Mouse (Mus musculus): ENCODE data around the gene Cdk6. TPM values are rescaled to one million over a fixed set of nuclear protein-coding genes. Genes with fewer than 3 reads are reported as not detected.

Gene Cdk6
- polyA plus RNA-seq, 1 experiment from 2014 or later: 18.0 TPM

DNA sequence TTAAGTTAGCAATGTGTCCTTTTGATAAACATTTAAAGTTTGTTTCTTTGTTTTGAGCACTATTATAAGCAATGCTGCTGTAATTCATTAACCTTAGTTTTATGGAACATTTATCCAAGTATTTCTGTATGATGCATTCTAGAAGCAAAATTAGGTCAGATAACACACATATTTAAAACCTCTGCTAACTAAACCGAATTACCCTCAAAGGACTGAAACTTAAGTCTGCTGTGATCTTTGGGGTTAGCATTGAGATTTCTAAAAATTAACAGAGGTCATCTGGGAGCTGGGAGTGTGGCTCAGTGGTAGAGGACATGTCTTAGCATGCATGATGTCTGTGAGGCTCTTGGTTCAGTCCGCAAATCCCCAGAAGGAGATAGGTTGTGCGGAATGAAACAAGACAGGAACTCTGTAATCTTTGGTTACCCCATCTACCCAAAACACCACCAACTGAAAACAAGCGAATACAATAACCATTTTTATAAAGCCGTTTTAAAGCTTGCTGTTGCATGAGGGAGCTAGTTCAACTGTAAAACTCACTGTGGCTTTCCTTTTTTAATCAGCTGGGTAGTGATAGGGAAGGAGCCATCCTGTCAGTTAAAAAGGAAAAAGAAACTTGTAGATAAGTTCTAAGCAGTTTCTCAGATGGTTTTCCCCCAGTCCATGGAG, 141.9 kb downstream of the Cdk6 start:
- no peak overlapping the region for H3K4me2 ChIP-seq (replicated peaks)
- H3K4me3 ChIP-seq: no peak overlapping the region
- 92% methylated on average over 5 of the region's 5 CpGs for WGBS
- H3K36me3 ChIP-seq: no peaks in the 10 kb centered on the region
- no peak overlapping the region for H3K27ac ChIP-seq (replicated peaks)
- H3K9ac ChIP-seq (replicated peaks): no peak overlapping the region
- no peaks in the 10 kb centered on the region for H3K4me1 ChIP-seq
- ATAC-seq (ENCODE audit: low FRiP score, low read depth): no peak
- no peaks in the 10 kb centered on the region for H3K27me3 ChIP-seq
- H3K9me3 ChIP-seq: no peaks in the 10 kb centered on the region

DNA sequence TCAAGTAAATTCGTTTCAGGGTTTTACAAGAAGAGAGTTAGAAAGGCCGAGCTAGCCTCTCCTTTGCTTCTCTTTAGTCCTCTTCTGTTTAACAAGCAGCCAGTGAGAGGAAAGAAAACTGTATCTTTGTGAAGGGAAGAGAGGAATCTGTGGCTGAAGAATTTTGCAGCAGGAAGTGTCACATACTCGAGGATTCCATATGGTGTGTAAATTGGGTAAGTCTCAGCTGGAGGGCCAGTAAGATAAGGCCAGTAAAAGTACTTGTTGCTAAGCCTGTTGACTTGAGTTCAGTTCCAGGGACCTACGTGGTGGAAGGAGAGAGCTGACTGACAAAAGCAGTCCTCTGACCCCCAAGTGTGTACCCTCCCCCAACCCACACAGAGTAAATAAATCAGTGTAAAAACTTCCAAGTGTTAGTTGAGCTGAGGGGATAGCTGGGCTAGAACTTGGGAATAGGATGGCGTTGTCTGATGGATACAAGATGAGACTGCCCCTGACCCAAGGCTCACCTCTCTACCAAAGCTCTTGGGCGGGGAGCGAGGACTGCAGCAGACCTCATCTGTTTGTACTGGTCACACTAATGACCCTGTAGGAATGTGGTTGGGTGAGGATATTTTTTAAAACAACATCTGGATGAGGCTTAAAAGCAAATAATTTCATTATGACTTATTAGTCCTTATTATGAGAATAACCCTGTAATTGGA, 145.4 kb downstream of the Cdk6 start:
- no peaks in the 10 kb centered on the region for H3K4me1 ChIP-seq
- no peak for ATAC-seq (ENCODE audit: low FRiP score, low read depth)
- no peak overlapping the region for H3K4me3 ChIP-seq
- H3K9ac ChIP-seq (replicated peaks): no peak overlapping the region
- H3K27ac ChIP-seq (replicated peaks): no peak overlapping the region
- no peak overlapping the region for H3K4me2 ChIP-seq (replicated peaks)
- 82% methylated on average over 7 of the region's 7 CpGs for WGBS
- H3K9me3 ChIP-seq: no peaks in the 10 kb centered on the region
- H3K36me3 ChIP-seq: no peaks in the 10 kb centered on the region
- H3K27me3 ChIP-seq: no peaks in the 10 kb centered on the region

- WGBS: 90% methylated on average over 16 of the region's 16 CpGs
- Histone ChIP-seq H3K9me3 (no peaks in the 10 kb centered on the region), H3K27me3 (no peaks in the 10 kb centered on the region), H3K9ac (replicated peaks) (no peak overlapping the region), H3K27ac (replicated peaks) (no peak overlapping the region), H3K4me1 (no peaks in the 10 kb centered on the region), H3K4me3 (no peak overlapping the region), H3K4me2 (replicated peaks) (no peak overlapping the region), H3K36me3 (no peaks in the 10 kb centered on the region)
- ATAC-seq (ENCODE audit: low FRiP score, low read depth): no peak
These were observed 147.0 kb downstream of the Cdk6 start for GRCm38 (mm10) chr5:3488146-3488774.

DNA sequence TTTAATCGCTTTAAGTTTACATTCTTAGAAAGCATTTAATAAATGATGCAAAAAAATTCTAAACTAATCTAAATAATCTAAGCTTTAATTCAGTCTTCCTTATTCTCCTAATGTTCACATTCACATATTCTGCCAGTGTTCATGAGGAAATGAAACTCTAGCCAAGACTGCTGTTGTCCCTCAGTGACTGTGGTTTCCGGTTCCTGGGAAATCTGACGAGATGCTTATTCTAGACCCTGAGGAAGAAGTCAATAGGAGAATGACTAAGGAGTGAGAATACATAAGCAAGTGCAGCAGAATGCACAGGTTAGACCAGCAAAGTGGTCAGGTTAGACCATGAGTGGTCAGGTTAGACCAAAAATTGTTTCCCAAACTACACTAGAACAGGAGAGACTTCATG, 149.1 kb downstream of the Cdk6 start:
- Histone ChIP-seq H3K36me3 (no peaks in the 10 kb centered on the region), H3K9me3 (no peaks in the 10 kb centered on the region), H3K4me1 (no peaks in the 10 kb centered on the region), H3K9ac (replicated peaks) (no peak overlapping the region), H3K27ac (replicated peaks) (no peak overlapping the region), H3K27me3 (no peaks in the 10 kb centered on the region), H3K4me2 (replicated peaks) (no peak overlapping the region), H3K4me3 (no peak overlapping the region)
- no peak for ATAC-seq (ENCODE audit: low FRiP score, low read depth)
- WGBS: 95% methylated on average over 3 of the region's 3 CpGs

DNA sequence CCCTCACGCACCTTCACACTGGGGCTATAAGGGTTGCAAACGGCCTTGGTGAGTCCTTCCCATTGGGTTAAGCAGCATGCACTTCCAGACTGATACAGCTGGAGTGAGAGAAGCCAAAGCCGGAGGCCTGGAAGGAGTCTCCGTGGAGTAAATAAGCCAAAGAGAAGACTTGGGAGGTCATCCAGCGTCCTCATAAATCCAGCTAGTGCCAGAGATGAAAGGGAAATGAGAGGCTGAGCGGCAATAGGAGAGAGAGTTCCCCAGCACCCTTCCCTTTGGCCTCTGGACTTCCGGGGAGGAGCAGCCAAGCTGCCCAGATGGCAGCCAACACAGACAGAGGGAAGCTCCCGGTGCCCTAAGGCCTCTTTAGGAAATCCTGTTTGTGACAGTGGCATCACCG, 149.8 kb downstream of the Cdk6 start:
- Histone ChIP-seq H3K4me2 (replicated peaks) (no peak overlapping the region), H3K9ac (replicated peaks) (no peak overlapping the region), H3K27me3 (no peaks in the 10 kb centered on the region), H3K9me3 (no peaks in the 10 kb centered on the region), H3K27ac (replicated peaks) (no peak overlapping the region), H3K4me3 (no peak overlapping the region), H3K36me3 (no peaks in the 10 kb centered on the region), H3K4me1 (no peaks in the 10 kb centered on the region)
- ATAC-seq (ENCODE audit: low FRiP score, low read depth): no peak
- 91% methylated on average over 9 of the region's 9 CpGs for WGBS

- H3K4me2 ChIP-seq (replicated peaks): no peak overlapping the region
- H3K4me1 ChIP-seq: no peaks in the 10 kb centered on the region
- H3K9me3 ChIP-seq: no peaks in the 10 kb centered on the region
- no peak overlapping the region for H3K27ac ChIP-seq (replicated peaks)
- ATAC-seq (ENCODE audit: low FRiP score, low read depth): no peak
- 83% methylated on average over 5 of the region's 5 CpGs for WGBS
- no peaks in the 10 kb centered on the region for H3K36me3 ChIP-seq
- no peak overlapping the region for H3K9ac ChIP-seq (replicated peaks)
- H3K27me3 ChIP-seq: no peaks in the 10 kb centered on the region
- H3K4me3 ChIP-seq: no peak overlapping the region
These were observed 150.6 kb downstream of the Cdk6 start for GRCm38 (mm10) chr5:3491883-3492282.

- no peaks in the 10 kb centered on the region for H3K27me3 ChIP-seq
- H3K9ac ChIP-seq (replicated peaks): no peak overlapping the region
- H3K36me3 ChIP-seq: no peaks in the 10 kb centered on the region
- H3K4me1 ChIP-seq: no peaks in the 10 kb centered on the region
- H3K9me3 ChIP-seq: no peaks in the 10 kb centered on the region
- no peak overlapping the region for H3K4me2 ChIP-seq (replicated peaks)
- ATAC-seq (ENCODE audit: low FRiP score, low read depth): no peak
- H3K4me3 ChIP-seq: no peak overlapping the region
- WGBS: 95% methylated on average over 13 of the region's 13 CpGs
- H3K27ac ChIP-seq (replicated peaks): no peak overlapping the region
These were observed 151.7 kb downstream of the Cdk6 start for GRCm38 (mm10) chr5:3492776-3493636.

- no peaks in the 10 kb centered on the region for H3K36me3 ChIP-seq
- H3K27me3 ChIP-seq: no peaks in the 10 kb centered on the region
- no peak for ATAC-seq (ENCODE audit: low FRiP score, low read depth)
- H3K4me1 ChIP-seq: no peaks in the 10 kb centered on the region
- 89% methylated on average over 9 of the region's 9 CpGs for WGBS
- no peak overlapping the region for H3K4me2 ChIP-seq (replicated peaks)
- no peak overlapping the region for H3K9ac ChIP-seq (replicated peaks)
- no peak overlapping the region for H3K27ac ChIP-seq (replicated peaks)
- H3K9me3 ChIP-seq: no peaks in the 10 kb centered on the region
- H3K4me3 ChIP-seq: no peak overlapping the region
These were observed 152.7 kb downstream of the Cdk6 start for GRCm38 (mm10) chr5:3493968-3494367.

DNA sequence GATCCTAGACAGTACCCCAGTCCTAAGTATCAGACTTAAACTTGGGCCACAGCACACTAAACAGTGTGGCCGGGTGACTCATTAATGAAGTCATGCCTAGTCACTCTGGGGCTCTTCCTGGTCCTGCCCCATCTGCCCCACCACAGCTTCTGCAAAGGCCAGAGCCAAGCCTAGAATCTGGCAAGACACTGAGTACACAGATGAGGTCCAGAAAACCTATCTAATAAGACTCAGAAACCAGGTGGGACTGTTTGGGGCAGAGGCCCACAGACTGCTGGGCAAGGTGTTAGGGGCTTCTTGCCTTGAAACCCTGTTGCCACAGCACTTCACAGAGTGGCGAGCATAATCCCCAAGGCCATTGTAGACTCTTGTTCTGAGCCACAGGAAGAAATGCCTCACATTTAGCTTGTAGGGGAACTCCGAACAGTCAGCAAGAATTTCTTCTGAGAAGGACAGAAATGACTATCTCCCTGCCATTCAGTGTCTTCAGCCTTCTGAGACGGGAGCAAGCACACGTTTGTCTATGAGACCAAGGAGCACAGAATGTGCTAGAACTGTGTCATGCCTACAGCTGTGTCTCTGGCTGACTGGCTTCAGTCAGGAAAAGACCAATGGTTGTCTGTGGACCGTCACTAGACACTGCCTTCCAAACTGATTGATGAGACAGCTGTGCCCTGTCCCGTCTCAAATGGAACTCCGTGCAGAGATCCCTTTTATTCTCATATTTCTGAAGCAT, 153.3 kb downstream of the Cdk6 start:
- 87% methylated on average over 8 of the region's 8 CpGs for WGBS
- Histone ChIP-seq H3K27me3 (no peaks in the 10 kb centered on the region), H3K4me2 (replicated peaks) (no peak overlapping the region), H3K9ac (replicated peaks) (no peak overlapping the region), H3K9me3 (no peaks in the 10 kb centered on the region), H3K4me1 (no peaks in the 10 kb centered on the region), H3K36me3 (no peaks in the 10 kb centered on the region), H3K4me3 (no peak overlapping the region), H3K27ac (replicated peaks) (no peak overlapping the region)
- no peak for ATAC-seq (ENCODE audit: low FRiP score, low read depth)

DNA sequence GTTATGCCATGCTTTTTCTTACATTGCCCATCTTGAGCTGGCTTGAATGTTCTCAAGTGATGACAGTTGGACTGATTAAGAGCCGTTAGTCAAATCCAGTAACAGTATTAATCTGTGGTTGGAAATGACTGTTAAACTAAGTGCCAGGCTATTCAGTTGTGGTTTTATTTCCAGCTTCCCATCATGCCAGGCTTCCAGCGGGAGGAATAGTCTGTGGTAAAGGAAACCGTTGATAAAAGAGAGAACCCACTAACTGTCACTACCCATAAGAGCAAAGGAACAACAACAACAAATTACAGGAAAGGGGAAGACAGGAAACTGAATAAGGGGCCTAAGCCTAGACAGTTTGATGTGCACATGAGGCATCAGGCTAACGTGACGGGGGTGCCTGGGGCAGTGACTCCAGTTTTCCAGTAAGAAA, 156.2 kb downstream of the Cdk6 start:
- no peak for ATAC-seq (ENCODE audit: low FRiP score, low read depth)
- no peaks in the 10 kb centered on the region for H3K36me3 ChIP-seq
- 85% methylated on average over 5 of the region's 5 CpGs for WGBS
- no peak overlapping the region for H3K4me3 ChIP-seq
- no peak overlapping the region for H3K9ac ChIP-seq (replicated peaks)
- no peaks in the 10 kb centered on the region for H3K27me3 ChIP-seq
- H3K9me3 ChIP-seq: no peaks in the 10 kb centered on the region
- no peak overlapping the region for H3K27ac ChIP-seq (replicated peaks)
- H3K4me2 ChIP-seq (replicated peaks): no peak overlapping the region
- no peaks in the 10 kb centered on the region for H3K4me1 ChIP-seq

DNA sequence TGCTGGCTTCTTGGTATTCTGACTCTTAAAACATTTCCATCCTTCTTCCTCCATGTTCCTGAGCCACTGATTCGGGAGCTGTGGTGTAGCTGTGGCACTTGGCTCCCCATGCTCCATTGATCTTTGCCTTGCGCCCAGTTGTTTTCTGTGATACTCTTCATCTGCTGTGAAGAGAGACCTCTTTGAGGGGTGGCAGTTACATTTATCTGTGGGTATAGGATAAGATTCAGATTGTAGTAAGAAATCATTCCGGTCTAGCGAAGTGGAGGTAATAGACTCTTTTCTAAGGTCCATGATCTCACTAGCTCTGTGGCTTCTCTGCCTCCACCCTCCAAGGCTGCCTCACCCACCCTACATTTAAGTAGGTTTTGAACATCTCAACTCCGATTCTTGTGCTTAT, 159.0 kb downstream of the Cdk6 start:
- WGBS: 91% methylated on average over 5 of the region's 5 CpGs
- no peak for ATAC-seq (ENCODE audit: low FRiP score, low read depth)

More for the DNA sequence above, 159.0 kb downstream of the Cdk6 start:
- Histone ChIP-seq H3K4me1 (no peaks in the 10 kb centered on the region), H3K9ac (replicated peaks) (no peak overlapping the region), H3K4me2 (replicated peaks) (no peak overlapping the region), H3K36me3 (no peaks in the 10 kb centered on the region), H3K27ac (replicated peaks) (no peak overlapping the region), H3K9me3 (no peaks in the 10 kb centered on the region), H3K27me3 (no peaks in the 10 kb centered on the region), H3K4me3 (no peak overlapping the region)
